Mouse (Mus musculus) heart, postnatal 36 days (tissue): ENCODE measurements around the gene Olfr1131. TPM values are rescaled to one million over a fixed set of nuclear protein-coding genes. Genes with fewer than 3 reads are reported as not detected.
"Not testable (repeated sequence)": the region's sequence is repeated elsewhere in the genome, so short reads cannot be mapped to it uniquely, and the experiment has no call there.

ENCODE experiments used
- DNase-seq, 2 experiments: peaks; one replicate each; pipeline ENCODE4 v3.0.0; 2021 to 2022
- intact Hi-C: fragments of 180-260 bp; cut with DNase I; formaldehyde crosslinking; loops from one replicate; pipeline ENCODE4 v1.15.1; 2025
- total RNA-seq, 2 experiments: library from RNA; stranded (reverse); gene quantifications; 2 replicates each; pipeline ENCODE4 v1.2.3; 2021

Gene Olfr1131
- total RNA-seq: not detected

DNA sequence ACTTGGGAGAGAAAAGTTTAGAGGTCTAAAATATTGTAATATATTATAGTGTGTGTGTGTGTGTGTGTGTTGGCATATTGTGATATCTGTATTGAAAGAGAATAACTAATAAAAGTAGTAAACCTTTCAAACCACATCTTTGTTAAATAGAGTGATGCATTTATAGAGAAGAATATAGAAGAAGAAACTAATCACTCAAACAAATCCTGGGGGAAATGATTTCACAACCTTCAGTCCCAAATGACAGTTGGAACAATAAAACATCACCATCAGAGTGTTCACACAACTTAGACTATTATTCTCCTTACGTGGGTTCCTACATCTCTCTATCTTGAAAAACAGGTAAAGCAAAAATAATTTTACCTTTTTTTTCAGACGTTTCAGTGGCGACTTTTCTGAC lies at the start of gene Olfr1131:
Gene Olfr1131 (plus strand): TSS at position 301 of the 400 bp plus-strand sequence.
- no peak for DNase-seq
- intact Hi-C loops: no loop called here

- intact Hi-C loops, DNase-seq: not testable (repeated sequence)
Observed at GRCm38 (mm10) chr2:87605912-87606311, 21.0 kb upstream of the Olfr1131 start, which contains the start of gene Olfr1130. Gene Olfr1130, plus strand, starts transcription at chr2:87606212.

DNA sequence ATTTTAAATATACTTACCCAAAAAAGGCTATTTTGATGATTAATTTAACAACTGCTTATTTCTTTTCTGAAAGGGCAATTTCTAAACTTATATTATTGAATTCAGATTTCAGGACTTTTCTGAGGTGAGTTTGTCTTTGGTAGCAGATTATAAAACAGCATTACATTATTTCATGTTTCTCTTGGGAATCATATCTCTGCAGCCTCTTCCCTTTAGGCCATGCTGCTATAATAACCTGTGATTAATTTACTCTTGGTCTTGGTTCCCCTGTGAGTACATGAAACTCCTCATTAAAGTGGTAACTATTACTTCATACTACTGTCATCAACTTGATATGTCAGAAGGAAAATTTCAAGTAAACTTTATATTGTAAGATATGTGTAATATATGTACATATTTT lies 10.5 kb downstream of the Olfr1131 start, which contains the start of gene Olfr1132:
Gene Olfr1132 (minus strand): TSS at position 101 of the 400 bp plus-strand sequence.
- intact Hi-C loops: no loop called here
- DNase-seq: no peak

GRCm38 (mm10) chr2:87642441-87642840 lies 15.5 kb downstream of the Olfr1131 start:
- DNase-seq: no peak
- intact Hi-C loops: no loop called here

- DNase-seq: no peak
- intact Hi-C loops: no loop called here
Observed at GRCm38 (mm10) chr2:87647274-87647673, 20.4 kb downstream of the Olfr1131 start, which contains the start of gene Olfr1133. Gene Olfr1133, minus strand, starts transcription at chr2:87647374.

- intact Hi-C loops: no loop called here
- no peak for DNase-seq
Observed at GRCm38 (mm10) chr2:87658360-87658759, 31.5 kb downstream of the Olfr1131 start, which contains the start of gene Olfr1134. Gene Olfr1134, minus strand, starts transcription at chr2:87658460.

DNA sequence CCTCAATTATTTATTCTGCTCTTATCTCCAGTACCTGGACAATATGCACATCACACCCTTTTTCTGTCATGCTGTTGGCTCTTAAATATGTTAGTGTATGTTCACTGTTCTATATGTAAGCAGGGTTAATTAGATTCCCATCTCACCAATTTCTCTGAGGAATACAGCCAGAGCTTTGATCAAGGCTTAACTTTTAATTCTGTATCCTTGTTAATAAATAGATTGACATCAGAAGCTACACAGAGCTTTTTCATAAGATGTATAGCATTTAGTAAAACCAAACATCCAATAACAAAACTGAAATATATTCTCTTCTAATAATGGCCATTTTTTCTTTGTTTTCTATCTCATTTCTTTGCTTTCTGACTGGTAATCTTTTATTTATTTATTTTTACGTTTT lies 46.7 kb downstream of the Olfr1131 start, which contains the start of gene Olfr1135:
Gene Olfr1135 (minus strand): TSS at position 101 of the 400 bp plus-strand sequence.
- DNase-seq: no peak
- intact Hi-C loops: no loop called here

Other genes starting within 250 kb of the Olfr1131 start
- gene Olfr1122, start 241.3 kb upstream of the Olfr1131 start, total RNA-seq: not detected
- gene Olfr1123, start 210.5 kb upstream of the Olfr1131 start, total RNA-seq: not detected
- gene Olfr1124, start 196.8 kb upstream of the Olfr1131 start, total RNA-seq: not detected
- gene Olfr1126, start 173.1 kb upstream of the Olfr1131 start, total RNA-seq: not detected
- gene Pramel7, start 130.0 kb upstream of the Olfr1131 start, total RNA-seq: not detected
- gene Pramel6, start 120.5 kb upstream of the Olfr1131 start, total RNA-seq: not detected
- not detected for gene Olfr153, start 95.3 kb upstream of the Olfr1131 start, total RNA-seq
- gene Olfr1128, start 81.6 kb upstream of the Olfr1131 start, total RNA-seq: not detected
- gene Olfr1129, start 53.2 kb upstream of the Olfr1131 start, total RNA-seq: not detected
- gene Olfr1130, start 20.9 kb upstream of the Olfr1131 start, total RNA-seq: not detected
- gene Olfr1132, start 10.4 kb downstream of the Olfr1131 start, total RNA-seq: not detected
- not detected for gene Olfr1133, start 20.3 kb downstream of the Olfr1131 start, total RNA-seq
- not detected for gene Olfr1134, start 31.4 kb downstream of the Olfr1131 start, total RNA-seq
- not detected for gene Olfr1135, start 46.6 kb downstream of the Olfr1131 start, total RNA-seq
- gene Olfr1136, start 66.8 kb downstream of the Olfr1131 start, total RNA-seq: not detected
- gene Olfr1137, start 86.1 kb downstream of the Olfr1131 start, total RNA-seq: not detected
- gene Olfr1138, start 112.9 kb downstream of the Olfr1131 start, total RNA-seq: not detected
- not detected for gene Olfr1140, start 116.6 kb downstream of the Olfr1131 start, total RNA-seq
- not detected for gene Olfr1141, start 126.9 kb downstream of the Olfr1131 start, total RNA-seq
- not detected for gene Olfr152, start 152.4 kb downstream of the Olfr1131 start, total RNA-seq
- not detected for gene Olfr1143, start 173.5 kb downstream of the Olfr1131 start, total RNA-seq
- gene Olfr1145, start 182.7 kb downstream of the Olfr1131 start, total RNA-seq: not detected
- not detected for gene Olfr1148, start 203.4 kb downstream of the Olfr1131 start, total RNA-seq
- not detected for gene Olfr1150-ps1, start 216.9 kb downstream of the Olfr1131 start, total RNA-seq
- not detected for gene Olfr1151, start 228.8 kb downstream of the Olfr1131 start, total RNA-seq
- gene Olfr1152, start 239.4 kb downstream of the Olfr1131 start, total RNA-seq: not detected